Mouse (Mus musculus): ENCODE results near the gene Pla2g3. TPM values are rescaled to one million over a fixed set of nuclear protein-coding genes. Genes with fewer than 3 reads are reported as not detected.

The Pla2g3 gene
- polyA plus RNA-seq, 1 experiment, result 0.27 TPM

- no peaks in the 10 kb centered on the region for H3K27me3 ChIP-seq (replicated peaks; ENCODE audit: control insufficient read depth, insufficient read depth, low read length)
- 58% methylated on average over 11 of the region's 11 CpGs for WGBS
- DNase-seq, result no peak
- TF ChIP-seq CTCF (conservative IDR thresholded peaks at IDR 0.05; ENCODE audit: insufficient read depth, insufficient read length, low read depth, low read length) (no peak), POLR2A (IDR thresholded peaks at IDR 0.05; ENCODE audit: low read depth, low read length) (no peak)
- peak overlapping the region; percentile 72 for H3K27ac ChIP-seq (ENCODE audit: insufficient read depth, low read depth, low read length)
- H3K36me3 ChIP-seq (ENCODE audit: control insufficient read depth, insufficient read depth, low read length), result no peaks in the 10 kb centered on the region
- H3K4me3 ChIP-seq (ENCODE audit: insufficient read depth, low read depth, low read length), result peak overlapping the region; percentile 66
- peaks cover 5% of the 10 kb centered on the region for H3K4me1 ChIP-seq (ENCODE audit: control insufficient read depth, insufficient read depth, low read length)
Measured at GRCm38 (mm10) chr11:3503755-3504693, 15.9 kb downstream of the Pla2g3 start.

- Histone ChIP-seq H3K36me3 (ENCODE audit: control insufficient read depth, insufficient read depth, low read length) (no peaks in the 10 kb centered on the region), H3K27me3 (replicated peaks; ENCODE audit: control insufficient read depth, insufficient read depth, low read length) (no peaks in the 10 kb centered on the region), H3K27ac (ENCODE audit: insufficient read depth, low read depth, low read length) (peak overlapping the region; percentile 98; the same call in 1 of the 2 replicates), H3K4me1 (ENCODE audit: control insufficient read depth, insufficient read depth, low read length) (peaks cover 15% of the 10 kb centered on the region), H3K4me3 (ENCODE audit: insufficient read depth, low read depth, low read length) (no peak overlapping the region)
- no peak for DNase-seq
- TF ChIP-seq CTCF (conservative IDR thresholded peaks at IDR 0.05; ENCODE audit: insufficient read depth, insufficient read length, low read depth, low read length) (no peak), POLR2A (IDR thresholded peaks at IDR 0.05; ENCODE audit: low read depth, low read length) (no peak)
- WGBS, result 47% methylated on average over 7 of the region's 7 CpGs
Measured at GRCm38 (mm10) chr11:3508226-3508625, 20.1 kb downstream of the Pla2g3 start.

GRCm38 (mm10) chr11:3509181-3510085, 21.3 kb downstream of the Pla2g3 start:
- Histone ChIP-seq H3K4me3 (ENCODE audit: insufficient read depth, low read depth, low read length) (no peak overlapping the region), H3K27ac (ENCODE audit: insufficient read depth, low read depth, low read length) (peak overlapping the region; percentile 98), H3K36me3 (ENCODE audit: control insufficient read depth, insufficient read depth, low read length) (no peaks in the 10 kb centered on the region), H3K4me1 (ENCODE audit: control insufficient read depth, insufficient read depth, low read length) (peaks cover 15% of the 10 kb centered on the region), H3K27me3 (replicated peaks; ENCODE audit: control insufficient read depth, insufficient read depth, low read length) (no peaks in the 10 kb centered on the region)
- 25% methylated on average over 8 of the region's 8 CpGs for WGBS
- DNase-seq, result peak; percentile 85
- no peak for TF ChIP-seq POLR2A (IDR thresholded peaks at IDR 0.05; ENCODE audit: low read depth, low read length)
- TF ChIP-seq CTCF (conservative IDR thresholded peaks at IDR 0.05; ENCODE audit: insufficient read depth, insufficient read length, low read depth, low read length), result no peak

- H3K27ac ChIP-seq (ENCODE audit: insufficient read depth, low read depth, low read length), result peak overlapping the region; percentile 28
- no peaks in the 10 kb centered on the region for H3K27me3 ChIP-seq (replicated peaks; ENCODE audit: control insufficient read depth, insufficient read depth, low read length)
Measured at GRCm38 (mm10) chr11:3510321-3510720, 22.2 kb downstream of the Pla2g3 start.

GRCm38 (mm10) chr11:3513291-3513690, 25.2 kb downstream of the Pla2g3 start:
- Histone ChIP-seq H3K27ac (ENCODE audit: insufficient read depth, low read depth, low read length) (no peak overlapping the region), H3K4me3 (ENCODE audit: insufficient read depth, low read depth, low read length) (no peak overlapping the region)
- WGBS, result 86% methylated on average over 6 of the region's 6 CpGs

More at GRCm38 (mm10) chr11:3510321-3510720, 22.2 kb downstream of the Pla2g3 start:
- no peak for TF ChIP-seq POLR2A (IDR thresholded peaks at IDR 0.05; ENCODE audit: low read depth, low read length)
- no peak for TF ChIP-seq CTCF (conservative IDR thresholded peaks at IDR 0.05; ENCODE audit: insufficient read depth, insufficient read length, low read depth, low read length)
- DNase-seq, result no peak
- no peak overlapping the region for H3K4me3 ChIP-seq (ENCODE audit: insufficient read depth, low read depth, low read length)
- 86% methylated on average over 2 of the region's 2 CpGs for WGBS
- peaks cover 15% of the 10 kb centered on the region for H3K4me1 ChIP-seq (ENCODE audit: control insufficient read depth, insufficient read depth, low read length)
- no peaks in the 10 kb centered on the region for H3K36me3 ChIP-seq (ENCODE audit: control insufficient read depth, insufficient read depth, low read length)

GRCm38 (mm10) chr11:3514529-3515054, 26.5 kb downstream of the Pla2g3 start, which contains the start of gene Selenom:
TSS of gene Selenom (plus strand) at chr11:3514684.
- DNase-seq, result peak; percentile 94
- TF ChIP-seq CTCF (conservative IDR thresholded peaks at IDR 0.05; ENCODE audit: insufficient read depth, insufficient read length, low read depth, low read length), result peak; percentile 98
- TF ChIP-seq POLR2A (IDR thresholded peaks at IDR 0.05; ENCODE audit: low read depth, low read length), result peak; percentile 79
- Histone ChIP-seq H3K4me1 (ENCODE audit: control insufficient read depth, insufficient read depth, low read length) (peaks cover 14% of the 10 kb centered on the region), H3K4me3 (ENCODE audit: insufficient read depth, low read depth, low read length) (peak within 1 kb of the TSS; percentile 68), H3K36me3 (ENCODE audit: control insufficient read depth, insufficient read depth, low read length) (no peaks in the 10 kb centered on the region), H3K27me3 (replicated peaks; ENCODE audit: control insufficient read depth, insufficient read depth, low read length) (no peaks in the 10 kb centered on the region), H3K27ac (ENCODE audit: insufficient read depth, low read depth, low read length) (peak within 1 kb of the TSS; percentile 14; the same call in 1 of the 2 replicates)
- under 1% methylated on average over 26 of the region's 26 CpGs for WGBS

More at GRCm38 (mm10) chr11:3513291-3513690, 25.2 kb downstream of the Pla2g3 start:
- Histone ChIP-seq H3K36me3 (ENCODE audit: control insufficient read depth, insufficient read depth, low read length) (no peaks in the 10 kb centered on the region), H3K27me3 (replicated peaks; ENCODE audit: control insufficient read depth, insufficient read depth, low read length) (no peaks in the 10 kb centered on the region), H3K4me1 (ENCODE audit: control insufficient read depth, insufficient read depth, low read length) (peaks cover 25% of the 10 kb centered on the region)
- no peak for DNase-seq
- TF ChIP-seq CTCF (conservative IDR thresholded peaks at IDR 0.05; ENCODE audit: insufficient read depth, insufficient read length, low read depth, low read length) (no peak), POLR2A (IDR thresholded peaks at IDR 0.05; ENCODE audit: low read depth, low read length) (no peak)

All from kidney, adult 2 months (tissue).